Comparison of ENCODE assay signal across 10 mouse cellular contexts in genomic region chr15:8896856-8897255, GRCm38 (mm10).
"Had no signal": no experiment of that assay in that cellular context is flagged by ENCODE, and none has a peak within 500 bp of the region (broad histone marks: within the 10 kb centered on the region; RNA-seq: fewer than 3 reads in every experiment).

No protein-coding gene starts in this region.

- H3K27ac ChIP-seq: left cerebral cortex, adult 2 months; liver, embryonic 14.5 days; midbrain, embryonic 12.5 days; stomach, postnatal 0 days had no signal

- H3K4me2 ChIP-seq: limb, embryonic 15.5 days; lung, embryonic 14.5 days; midbrain, embryonic 12.5 days had no signal

- H3K4me3 ChIP-seq: left cerebral cortex, adult 2 months; limb, embryonic 15.5 days; midbrain, embryonic 12.5 days had no signal

- H3K36me3 ChIP-seq: limb, embryonic 15.5 days; midbrain, embryonic 12.5 days had no signal

- H3K4me1 ChIP-seq: limb, embryonic 15.5 days; midbrain, embryonic 12.5 days had no signal

- DNase-seq: kidney, postnatal 10 days; kidney, postnatal 4 days; lung, embryonic 14.5 days; lung, postnatal 14 days; thymus, postnatal 4 days had no signal

- H3K9ac ChIP-seq: limb, embryonic 15.5 days; liver, embryonic 14.5 days; lung, embryonic 14.5 days; midbrain, embryonic 12.5 days had no signal

- H3K9me3 ChIP-seq: limb, embryonic 15.5 days; midbrain, embryonic 12.5 days had no signal

- H3K27me3 ChIP-seq: limb, embryonic 15.5 days; midbrain, embryonic 12.5 days had no signal
